Mouse (Mus musculus): ENCODE results near the gene Tex33. TPM values are rescaled to one million over a fixed set of nuclear protein-coding genes. Genes with fewer than 3 reads are reported as not detected.
"Not testable (repeated sequence)": the region's sequence is repeated elsewhere in the genome, so short reads cannot be mapped to it uniquely, and the experiment has no call there.

Tex33 gene
- polyA plus RNA-seq, 1 experiment: not detected

- peaks cover 5% of the 10 kb centered on the region; the same call in 1 of the 2 replicates for H3K4me1 ChIP-seq (ENCODE audit: control insufficient read depth, insufficient read depth, low read length)
- no peak overlapping the region for H3K27ac ChIP-seq (ENCODE audit: control insufficient read depth, insufficient read depth, low read depth, low read length, poor library complexity)
- WGBS: 29% methylated on average over 5 of the region's 5 CpGs
- TF ChIP-seq CTCF (IDR thresholded peaks at IDR 0.05; ENCODE audit: control insufficient read depth, insufficient read depth, low read length): no peak
- TF ChIP-seq POLR2A (IDR thresholded peaks at IDR 0.05; ENCODE audit: borderline replicate concordance, control insufficient read depth, low read depth, low read length): no peak
- H3K4me3 ChIP-seq (replicated peaks; ENCODE audit: control insufficient read depth, low read depth, low read length): no peak overlapping the region
Observed at GRCm38 (mm10) chr15:78331523-78332340, 64.0 kb downstream of the Tex33 start.

GRCm38 (mm10) chr15:78330706-78331105, 65.0 kb downstream of the Tex33 start:
- WGBS: 62% methylated on average over 4 of the region's 4 CpGs
- no peak overlapping the region for H3K27ac ChIP-seq (ENCODE audit: control insufficient read depth, insufficient read depth, low read depth, low read length, poor library complexity)
- H3K4me3 ChIP-seq (replicated peaks; ENCODE audit: control insufficient read depth, low read depth, low read length): no peak overlapping the region
- H3K4me1 ChIP-seq (ENCODE audit: control insufficient read depth, insufficient read depth, low read length): peaks cover 5% of the 10 kb centered on the region; the same call in 1 of the 2 replicates
- no peak for TF ChIP-seq POLR2A (IDR thresholded peaks at IDR 0.05; ENCODE audit: borderline replicate concordance, control insufficient read depth, low read depth, low read length)
- no peak for TF ChIP-seq CTCF (IDR thresholded peaks at IDR 0.05; ENCODE audit: control insufficient read depth, insufficient read depth, low read length)

- not testable (repeated sequence) for H3K4me1 ChIP-seq (ENCODE audit: control insufficient read depth, insufficient read depth, low read length); H3K27ac ChIP-seq (ENCODE audit: control insufficient read depth, insufficient read depth, low read depth, low read length, poor library complexity); H3K4me3 ChIP-seq (replicated peaks; ENCODE audit: control insufficient read depth, low read depth, low read length)
- 58% methylated on average over 6 of the region's 6 CpGs for WGBS
Observed at GRCm38 (mm10) chr15:78329972-78330371, 65.7 kb downstream of the Tex33 start.

GRCm38 (mm10) chr15:78328520-78329097, 67.1 kb downstream of the Tex33 start:
- H3K4me1 ChIP-seq (ENCODE audit: control insufficient read depth, insufficient read depth, low read length): peaks cover 9% of the 10 kb centered on the region; the same call in 1 of the 2 replicates
- 71% methylated on average over 3 of the region's 3 CpGs for WGBS
- peak overlapping the region; percentile 40 for H3K4me3 ChIP-seq (replicated peaks; ENCODE audit: control insufficient read depth, low read depth, low read length)
- TF ChIP-seq CTCF (IDR thresholded peaks at IDR 0.05; ENCODE audit: control insufficient read depth, insufficient read depth, low read length): no peak
- no peak for TF ChIP-seq POLR2A (IDR thresholded peaks at IDR 0.05; ENCODE audit: borderline replicate concordance, control insufficient read depth, low read depth, low read length)
- H3K27ac ChIP-seq (ENCODE audit: control insufficient read depth, insufficient read depth, low read depth, low read length, poor library complexity): no peak overlapping the region

Other genes with a start within 250 kb of the Tex33 start
- gene Ift27, start 221.8 kb downstream of the Tex33 start, polyA plus RNA-seq (2011; ENCODE audit: insufficient read depth, insufficient read length, low replicate concordance, missing spikeins): 14.3 and 15.1 TPM in 2 replicates
- gene Pvalb, start 189.5 kb downstream of the Tex33 start, polyA plus RNA-seq (2011; ENCODE audit: insufficient read depth, insufficient read length, low replicate concordance, missing spikeins): 2.0 and 11.3 TPM in 2 replicates
- 131 and 294 TPM in 2 replicates for gene Ncf4, start 151.1 kb downstream of the Tex33 start, polyA plus RNA-seq (2011; ENCODE audit: insufficient read depth, insufficient read length, low replicate concordance, missing spikeins)
- 1.6 and 5.3 TPM in 2 replicates for gene Csf2rb2, start 90.2 kb downstream of the Tex33 start, polyA plus RNA-seq (2011; ENCODE audit: insufficient read depth, insufficient read length, low replicate concordance, missing spikeins)
- 7.9 and 28.6 TPM in 2 replicates for gene Csf2rb, start 70.2 kb downstream of the Tex33 start, polyA plus RNA-seq (2011; ENCODE audit: insufficient read depth, insufficient read length, low replicate concordance, missing spikeins)
- gene Tst, start 10.0 kb upstream of the Tex33 start, polyA plus RNA-seq (2011; ENCODE audit: insufficient read depth, insufficient read length, low replicate concordance, missing spikeins): 14.5 and 23.8 TPM in 2 replicates
- 49.5 and 50.1 TPM in 2 replicates for gene Mpst, start 10.5 kb upstream of the Tex33 start, polyA plus RNA-seq (2011; ENCODE audit: insufficient read depth, insufficient read length, low replicate concordance, missing spikeins)
- 14.7 and 14.8 TPM in 2 replicates for gene Kctd17, start 32.7 kb upstream of the Tex33 start, polyA plus RNA-seq (2011; ENCODE audit: insufficient read depth, insufficient read length, low replicate concordance, missing spikeins)
- gene Tmprss6, start 72.7 kb upstream of the Tex33 start, polyA plus RNA-seq (2011; ENCODE audit: insufficient read depth, insufficient read length, low replicate concordance, missing spikeins): 0.47 TPM in 1 of 2 replicates, not detected in the other
- gene Il2rb, start 99.4 kb upstream of the Tex33 start, polyA plus RNA-seq (2011; ENCODE audit: insufficient read depth, insufficient read length, low replicate concordance, missing spikeins): 3.9 and 7.6 TPM in 2 replicates
- 2.4 and 2.7 TPM in 2 replicates for gene C1qtnf6, start 135.5 kb upstream of the Tex33 start, polyA plus RNA-seq (2011; ENCODE audit: insufficient read depth, insufficient read length, low replicate concordance, missing spikeins)
- not detected in 2 replicates for gene Sstr3, start 148.8 kb upstream of the Tex33 start, polyA plus RNA-seq (2011; ENCODE audit: insufficient read depth, insufficient read length, low replicate concordance, missing spikeins)
- gene Rac2, start 176.9 kb upstream of the Tex33 start, polyA plus RNA-seq (2011; ENCODE audit: insufficient read depth, insufficient read length, low replicate concordance, missing spikeins): 94.5 and 156 TPM in 2 replicates
- 49.8 and 105 TPM in 2 replicates for gene Cyth4, start 201.1 kb upstream of the Tex33 start, polyA plus RNA-seq (2011; ENCODE audit: insufficient read depth, insufficient read length, low replicate concordance, missing spikeins)

Measured in bone marrow, adult 2 months (tissue).